Mouse (Mus musculus): ENCODE measurements around the gene Il4i1. TPM values are rescaled to one million over a fixed set of nuclear protein-coding genes. Genes with fewer than 3 reads are reported as not detected.

Gene Il4i1
- polyA plus RNA-seq, 2 experiments = 0.22 to 0.40 TPM

GRCm38 (mm10) chr7:44818164-44818563, 2.0 kb downstream of the Il4i1 start:
- peak overlapping the region; percentile 82 to 94 for H3K4me3 ChIP-seq (ENCODE audit: insufficient read depth in 1 of 2, low read depth in 2 of 2, low read length in 2 of 2)
- peak overlapping the region; percentile 84 for H3K4me2 ChIP-seq (ENCODE audit: low read depth)
- no peak for ATAC-seq (ENCODE audit: insufficient read depth)
- no peaks in the 10 kb centered on the region for H3K27me3 ChIP-seq (ENCODE audit: control insufficient read depth, insufficient read depth, low read length)
- DNase-seq (ENCODE audit: low read depth in 3 of 3, low spot score in 3 of 3) = no peak
- H3K9ac ChIP-seq (replicated peaks) = no peak overlapping the region; the same call in 1 of the 2 replicates
- peaks cover 8% of the 10 kb centered on the region; the same call in 1 of the 2 replicates for H3K36me3 ChIP-seq (replicated peaks; ENCODE audit: control insufficient read depth, insufficient read depth, low read depth)
- no peak overlapping the region; the same call in 1 of the 2 replicates for H3K27ac ChIP-seq
- WGBS (ENCODE audit: insufficient replicate concordance) = 35% methylated on average over 2 of the region's 2 CpGs
- peaks cover 36 to 58% of the 10 kb centered on the region in 2 experiments for H3K4me1 ChIP-seq (replicated peaks; ENCODE audit: control insufficient read depth in 2 of 2, insufficient read depth in 2 of 2, low read length in 1 of 2)
- no peaks in the 10 kb centered on the region for H3K9me3 ChIP-seq (ENCODE audit: control insufficient read depth, low read length)
- TF ChIP-seq EP300 (IDR thresholded peaks at IDR 0.05; ENCODE audit: low read depth) (no peak), CTCF (IDR thresholded peaks at IDR 0.05; ENCODE audit: low read depth) (peak; percentile 50)

- H3K4me2 ChIP-seq (ENCODE audit: low read depth) = peak overlapping the region; percentile 84
- peak in 1 of 3 experiments; percentile 22 for DNase-seq (ENCODE audit: low read depth in 3 of 3, low spot score in 3 of 3)
- H3K36me3 ChIP-seq (replicated peaks; ENCODE audit: control insufficient read depth, insufficient read depth, low read depth) = peaks cover 8% of the 10 kb centered on the region; the same call in 1 of the 2 replicates
- no peaks in the 10 kb centered on the region for H3K27me3 ChIP-seq (ENCODE audit: control insufficient read depth, insufficient read depth, low read length)
- H3K9ac ChIP-seq (replicated peaks) = peak overlapping the region; percentile 55
- no peak for ATAC-seq (ENCODE audit: insufficient read depth)
- TF ChIP-seq EP300 (IDR thresholded peaks at IDR 0.05; ENCODE audit: low read depth) (peak; percentile 42), CTCF (IDR thresholded peaks at IDR 0.05; ENCODE audit: low read depth) (no peak)
- H3K4me1 ChIP-seq (replicated peaks; ENCODE audit: control insufficient read depth in 2 of 2, insufficient read depth in 2 of 2, low read length in 1 of 2) = peaks cover 42 to 64% of the 10 kb centered on the region in 2 experiments
- WGBS (ENCODE audit: insufficient replicate concordance) = 43% methylated on average over 6 of the region's 6 CpGs
- H3K27ac ChIP-seq = peak overlapping the region; percentile 37
- peak overlapping the region; percentile 39 to 82 for H3K4me3 ChIP-seq (ENCODE audit: insufficient read depth in 1 of 2, low read depth in 2 of 2, low read length in 2 of 2)
- H3K9me3 ChIP-seq (ENCODE audit: control insufficient read depth, low read length) = no peaks in the 10 kb centered on the region
Measured at GRCm38 (mm10) chr7:44818751-44819235, 2.6 kb downstream of the Il4i1 start.

- Histone ChIP-seq H3K27ac (peak overlapping the region; percentile 36), H3K4me3 (ENCODE audit: insufficient read depth in 1 of 2, low read depth in 2 of 2, low read length in 2 of 2) (peak overlapping the region in 1 of 2 experiments; percentile 82; a peak in 2 of 4 replicates), H3K27me3 (ENCODE audit: control insufficient read depth, insufficient read depth, low read length) (no peaks in the 10 kb centered on the region), H3K4me2 (ENCODE audit: low read depth) (peak overlapping the region; percentile 84), H3K4me1 (replicated peaks; ENCODE audit: control insufficient read depth in 2 of 2, insufficient read depth in 2 of 2, low read length in 1 of 2) (peaks cover 45 to 67% of the 10 kb centered on the region in 2 experiments), H3K36me3 (replicated peaks; ENCODE audit: control insufficient read depth, insufficient read depth, low read depth) (peaks cover 8% of the 10 kb centered on the region; the same call in 1 of the 2 replicates), H3K9ac (replicated peaks) (peak overlapping the region; percentile 55), H3K9me3 (ENCODE audit: control insufficient read depth, low read length) (no peaks in the 10 kb centered on the region)
- ATAC-seq (ENCODE audit: insufficient read depth) = no peak
- WGBS (ENCODE audit: insufficient replicate concordance) = 79% methylated on average over 2 of the region's 2 CpGs
- DNase-seq (ENCODE audit: low read depth in 3 of 3, low spot score in 3 of 3) = no peak
- TF ChIP-seq EP300 (IDR thresholded peaks at IDR 0.05; ENCODE audit: low read depth) (no peak), CTCF (IDR thresholded peaks at IDR 0.05; ENCODE audit: low read depth) (no peak)
Measured at GRCm38 (mm10) chr7:44819391-44819790, 3.2 kb downstream of the Il4i1 start.

- H3K9me3 ChIP-seq (ENCODE audit: control insufficient read depth, low read length) = no peaks in the 10 kb centered on the region
- peaks cover 8% of the 10 kb centered on the region; the same call in 1 of the 2 replicates for H3K36me3 ChIP-seq (replicated peaks; ENCODE audit: control insufficient read depth, insufficient read depth, low read depth)
- WGBS (ENCODE audit: insufficient replicate concordance) = 36% methylated on average over 5 of the region's 5 CpGs
- no peak overlapping the region for H3K4me3 ChIP-seq (ENCODE audit: insufficient read depth in 1 of 2, low read depth in 2 of 2, low read length in 2 of 2)
- H3K4me1 ChIP-seq (replicated peaks; ENCODE audit: control insufficient read depth in 2 of 2, insufficient read depth in 2 of 2, low read length in 1 of 2) = peaks cover 45 to 67% of the 10 kb centered on the region in 2 experiments
- peak overlapping the region; percentile 36 for H3K27ac ChIP-seq
- peak overlapping the region; percentile 23; the same call in 1 of the 2 replicates for H3K9ac ChIP-seq (replicated peaks)
- TF ChIP-seq EP300 (IDR thresholded peaks at IDR 0.05; ENCODE audit: low read depth) = no peak
- no peak for TF ChIP-seq CTCF (IDR thresholded peaks at IDR 0.05; ENCODE audit: low read depth)
- H3K4me2 ChIP-seq (ENCODE audit: low read depth) = peak overlapping the region; percentile 84
- peak in 1 of 3 experiments; percentile 25 for DNase-seq (ENCODE audit: low read depth in 3 of 3, low spot score in 3 of 3)
- no peak for ATAC-seq (ENCODE audit: insufficient read depth)
- H3K27me3 ChIP-seq (ENCODE audit: control insufficient read depth, insufficient read depth, low read length) = no peaks in the 10 kb centered on the region
Measured at GRCm38 (mm10) chr7:44819863-44820262, 3.7 kb downstream of the Il4i1 start.

- no peak for DNase-seq (ENCODE audit: low read depth in 3 of 3, low spot score in 3 of 3)
- Histone ChIP-seq H3K4me2 (ENCODE audit: low read depth) (peak overlapping the region; percentile 84; the same call in 1 of the 2 replicates), H3K27ac (no peak overlapping the region; the same call in 1 of the 2 replicates), H3K4me3 (ENCODE audit: insufficient read depth in 1 of 2, low read depth in 2 of 2, low read length in 2 of 2) (no peak overlapping the region), H3K4me1 (replicated peaks; ENCODE audit: control insufficient read depth in 2 of 2, insufficient read depth in 2 of 2, low read length in 1 of 2) (peaks cover 41 to 63% of the 10 kb centered on the region in 2 experiments), H3K36me3 (replicated peaks; ENCODE audit: control insufficient read depth, insufficient read depth, low read depth) (peaks cover 8% of the 10 kb centered on the region; the same call in 1 of the 2 replicates), H3K27me3 (ENCODE audit: control insufficient read depth, insufficient read depth, low read length) (no peaks in the 10 kb centered on the region), H3K9ac (replicated peaks) (peak overlapping the region; percentile 18; the same call in 1 of the 2 replicates), H3K9me3 (ENCODE audit: control insufficient read depth, low read length) (no peaks in the 10 kb centered on the region)
- ATAC-seq (ENCODE audit: insufficient read depth) = no peak
- WGBS (ENCODE audit: insufficient replicate concordance) = 61% methylated on average over 3 of the region's 3 CpGs
- TF ChIP-seq CTCF (IDR thresholded peaks at IDR 0.05; ENCODE audit: low read depth) = no peak
- TF ChIP-seq EP300 (IDR thresholded peaks at IDR 0.05; ENCODE audit: low read depth) = no peak
Measured at GRCm38 (mm10) chr7:44820525-44820924, 4.3 kb downstream of the Il4i1 start.
